Mouse (Mus musculus): Measurements from ENCODE around the gene Piezo1.

Gene Piezo1

DNA sequence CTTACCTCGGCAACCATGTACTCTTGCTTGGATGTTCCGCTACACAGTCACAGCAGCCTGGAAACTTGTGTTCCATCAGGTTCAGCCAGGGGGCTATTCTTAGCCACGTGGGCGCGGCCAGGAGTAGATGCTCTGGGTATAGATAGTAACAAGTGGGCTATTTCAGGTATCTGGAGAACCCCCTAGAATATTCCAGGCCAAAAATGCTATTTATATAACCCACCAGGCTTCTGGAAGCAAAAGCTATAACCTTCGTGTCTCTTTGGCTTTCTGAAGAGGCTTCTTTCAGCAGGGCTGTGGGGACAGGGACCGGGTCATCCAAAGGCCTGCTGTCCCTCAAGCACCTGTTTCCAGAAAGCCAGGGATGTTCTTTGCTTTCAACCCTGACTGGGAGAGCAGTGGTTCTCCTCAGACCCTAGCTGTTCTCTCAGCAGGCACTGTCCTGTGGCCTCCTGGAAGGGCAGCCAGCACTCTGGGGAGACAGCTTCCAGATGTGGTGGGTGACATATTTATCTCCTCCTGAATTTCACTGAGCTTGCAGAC, 99.9 kb downstream of the Piezo1 start:
- DNase-seq: no peak

DNA sequence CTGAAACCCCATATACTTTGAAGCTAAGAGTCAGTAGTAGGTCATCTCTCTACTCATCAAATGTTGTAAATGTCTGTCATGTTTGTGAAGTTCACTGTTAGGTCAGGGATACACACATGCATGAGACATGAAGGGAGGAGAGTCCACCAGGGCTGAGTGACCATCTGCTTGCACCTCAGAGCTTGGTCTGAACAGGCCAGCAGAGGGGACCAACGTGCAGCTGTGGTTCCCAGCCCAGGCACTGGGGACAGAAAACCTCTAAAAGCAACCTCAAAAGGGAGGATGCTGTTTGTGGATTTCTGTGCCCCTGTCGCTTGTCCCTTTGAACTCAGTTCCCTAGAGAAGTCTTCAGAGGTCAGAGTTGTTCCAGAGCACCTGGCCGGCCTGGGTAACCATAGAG, 105.9 kb downstream of the Piezo1 start:
- no peak for DNase-seq

DNA sequence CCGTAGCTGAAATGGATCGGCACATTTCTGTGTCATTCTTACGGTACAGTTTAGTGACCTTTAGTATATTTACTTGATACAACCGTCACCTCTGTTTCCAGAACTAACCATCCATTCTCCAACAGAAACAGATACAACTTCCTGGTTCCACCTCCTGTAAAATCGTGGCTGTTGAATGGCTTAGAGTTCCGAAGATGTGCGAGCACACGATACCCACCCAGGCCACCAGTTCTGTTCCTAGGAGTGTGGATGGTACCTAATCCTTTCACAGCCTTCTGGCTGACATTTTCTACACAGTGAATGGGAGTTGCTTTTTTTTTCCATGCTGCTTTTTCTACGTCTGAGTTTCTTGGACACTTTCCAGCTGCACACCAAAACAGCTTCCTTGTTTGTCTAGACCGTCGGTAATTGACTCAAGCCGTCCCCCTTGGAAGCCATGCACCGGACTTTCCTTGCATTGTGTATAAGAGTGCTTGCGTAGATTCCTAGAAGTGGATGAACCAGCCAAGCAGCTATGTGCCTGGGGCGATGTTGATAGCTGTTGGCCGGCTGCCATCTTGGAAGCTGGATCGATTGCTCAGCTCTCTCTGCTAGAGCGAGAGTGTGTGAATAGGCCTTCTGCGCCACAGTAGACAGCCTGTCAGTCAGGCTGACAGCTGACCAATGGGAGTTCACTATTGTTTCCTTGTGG, 106.9 kb downstream of the Piezo1 start:
- peak; percentile 66 to 71 for DNase-seq

DNA sequence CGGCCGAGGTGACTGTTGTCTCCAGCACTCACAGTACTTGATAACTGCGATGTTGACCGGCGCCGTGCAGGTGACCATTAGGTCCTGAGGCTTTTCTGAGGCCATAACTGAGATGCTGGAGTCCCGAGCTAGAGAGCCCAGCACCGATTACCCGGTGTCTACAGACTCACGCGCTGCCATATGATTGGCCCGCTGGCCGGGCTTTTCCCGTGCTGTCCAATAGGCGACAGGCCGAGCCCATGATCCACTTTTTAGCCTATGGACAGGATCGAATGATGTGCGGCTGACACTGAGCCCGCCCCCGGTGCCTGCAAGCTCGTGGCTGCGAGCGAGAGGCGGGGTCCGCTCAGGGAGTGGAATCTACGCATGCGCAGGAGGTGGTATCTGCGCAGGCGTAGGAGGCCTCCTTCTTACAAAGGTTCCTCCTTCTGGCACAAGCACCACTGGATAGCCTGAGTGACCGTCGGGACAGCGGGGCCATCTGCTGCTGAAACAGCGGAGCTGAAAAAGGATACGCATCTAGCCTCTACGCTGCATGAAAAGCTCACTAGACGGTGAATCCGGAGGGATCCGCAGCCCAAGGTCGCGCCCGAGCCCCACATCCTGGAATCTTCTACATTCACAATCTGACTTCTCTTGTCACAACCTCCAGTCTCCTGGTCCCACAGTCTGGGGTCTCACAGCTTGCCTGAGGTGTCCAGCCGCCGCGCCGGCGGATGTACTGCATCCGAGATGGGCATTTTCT, 107.7 kb downstream of the Piezo1 start, which contains the start of gene Mvd:
Mvd (minus strand) TSS at position 161 of the 745 bp plus-strand sequence.
- DNase-seq: peak; percentile 98 to 100

DNA sequence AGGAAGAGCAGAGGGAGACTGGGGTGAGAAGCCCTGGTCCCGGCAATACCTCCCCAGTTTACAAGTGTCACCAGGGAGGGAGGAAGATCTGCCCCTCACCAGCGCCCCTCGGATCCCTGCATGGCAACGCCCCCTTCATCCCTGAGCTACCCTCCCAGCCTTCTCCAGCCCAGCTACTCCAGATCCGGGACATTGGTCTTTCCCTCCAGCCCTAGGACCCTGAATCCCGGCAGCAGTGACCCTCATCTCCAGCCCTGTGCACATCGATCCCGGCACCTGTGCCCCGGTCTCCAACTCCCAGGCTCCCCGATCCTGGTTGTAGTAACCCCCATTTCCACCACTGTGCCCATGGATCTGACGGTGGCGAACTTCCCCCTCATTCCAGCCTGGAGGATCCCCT, 108.3 kb downstream of the Piezo1 start:
- DNase-seq: peak in 1 of 2 experiments; percentile 20

DNA sequence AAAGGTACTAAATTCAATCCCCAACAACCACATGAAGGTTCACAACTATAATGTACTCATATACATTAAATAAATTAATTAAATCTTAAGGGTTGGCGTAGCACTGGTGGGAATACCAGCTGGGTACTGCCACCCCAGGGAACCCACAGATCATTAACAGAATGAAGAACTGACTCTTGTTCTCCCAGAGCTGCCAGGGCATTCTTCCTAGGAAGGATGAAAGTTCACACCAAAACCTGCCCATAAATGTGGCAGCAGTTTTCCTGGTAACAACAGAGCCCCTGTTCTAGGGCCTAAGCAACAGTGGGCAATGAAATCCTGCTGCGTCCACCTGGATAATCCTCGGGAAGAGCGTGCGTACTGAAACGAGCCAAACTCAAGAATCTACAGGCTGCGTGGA, 108.8 kb downstream of the Piezo1 start:
- DNase-seq: no peak

DNA sequence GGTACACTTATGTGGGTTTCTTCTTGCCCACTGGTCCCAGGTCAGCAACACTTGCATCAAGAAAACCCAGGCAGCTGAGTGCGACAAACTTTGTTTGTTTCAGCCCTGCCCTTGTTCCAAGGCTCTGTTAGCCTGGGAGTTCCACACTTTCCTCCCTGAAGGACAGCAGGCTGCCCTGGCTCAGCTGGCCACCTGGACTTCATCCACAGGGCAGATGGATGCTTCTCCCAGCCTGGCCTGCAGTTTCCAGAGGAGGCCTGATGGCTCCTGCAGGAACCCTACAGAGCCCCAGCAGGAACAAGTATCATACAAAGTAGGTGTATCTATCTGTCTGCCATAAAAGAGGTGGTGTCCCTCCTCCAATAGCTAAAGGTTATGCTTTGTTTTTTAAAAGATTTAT, 109.8 kb downstream of the Piezo1 start:
- DNase-seq: no peak

DNA sequence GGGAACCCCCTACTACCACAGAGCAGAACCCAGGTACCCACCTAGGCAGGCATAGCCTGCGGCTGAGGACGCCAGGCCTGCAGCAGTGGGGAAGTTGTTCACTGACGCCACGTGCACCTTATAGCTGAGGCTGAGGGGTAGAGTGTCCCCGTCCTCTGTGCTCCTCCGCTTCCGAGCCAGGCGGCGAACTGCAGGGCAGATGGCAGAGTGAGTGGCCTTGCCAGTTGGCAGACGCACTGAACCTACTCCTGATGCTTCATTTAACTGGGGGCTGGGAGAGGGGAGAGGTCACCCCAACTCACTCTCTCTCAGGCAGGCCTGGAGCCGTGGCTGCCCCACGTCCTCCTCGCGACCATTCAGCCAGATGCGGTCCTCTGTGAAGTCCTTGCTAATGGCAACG, 111.8 kb downstream of the Piezo1 start:
- DNase-seq: peak; percentile 68 to 74

DNA sequence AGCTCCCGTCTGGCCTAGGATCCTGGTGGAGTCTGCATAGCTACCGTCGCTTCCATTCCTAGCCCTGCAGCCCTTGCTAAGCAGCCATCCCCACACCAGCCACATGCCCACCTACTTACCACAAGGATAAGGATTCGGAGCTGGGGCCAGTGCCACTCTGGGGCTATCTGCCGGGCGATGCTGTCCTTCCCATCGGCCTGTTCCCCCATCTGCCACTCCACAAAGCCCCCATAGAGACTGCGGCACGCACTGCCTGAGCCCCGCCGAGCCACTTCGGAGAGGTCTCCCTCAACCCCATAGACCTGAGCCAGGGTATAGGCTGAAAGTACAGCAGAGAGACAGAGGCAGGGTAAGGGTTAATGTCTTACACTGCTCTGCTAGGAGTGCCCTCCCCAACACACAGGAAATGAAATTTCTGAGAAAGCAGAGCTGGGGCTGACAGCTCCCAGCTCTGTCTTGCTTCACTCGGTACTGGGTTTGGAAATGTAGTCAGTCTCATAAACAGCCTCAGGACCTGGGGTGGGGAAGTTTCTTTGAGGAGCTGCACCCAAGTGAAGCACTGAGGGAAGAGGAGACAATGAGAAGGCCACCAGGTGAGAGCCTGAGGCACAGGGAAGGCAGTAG, 113.3 kb downstream of the Piezo1 start:
- DNase-seq: no peak

DNA sequence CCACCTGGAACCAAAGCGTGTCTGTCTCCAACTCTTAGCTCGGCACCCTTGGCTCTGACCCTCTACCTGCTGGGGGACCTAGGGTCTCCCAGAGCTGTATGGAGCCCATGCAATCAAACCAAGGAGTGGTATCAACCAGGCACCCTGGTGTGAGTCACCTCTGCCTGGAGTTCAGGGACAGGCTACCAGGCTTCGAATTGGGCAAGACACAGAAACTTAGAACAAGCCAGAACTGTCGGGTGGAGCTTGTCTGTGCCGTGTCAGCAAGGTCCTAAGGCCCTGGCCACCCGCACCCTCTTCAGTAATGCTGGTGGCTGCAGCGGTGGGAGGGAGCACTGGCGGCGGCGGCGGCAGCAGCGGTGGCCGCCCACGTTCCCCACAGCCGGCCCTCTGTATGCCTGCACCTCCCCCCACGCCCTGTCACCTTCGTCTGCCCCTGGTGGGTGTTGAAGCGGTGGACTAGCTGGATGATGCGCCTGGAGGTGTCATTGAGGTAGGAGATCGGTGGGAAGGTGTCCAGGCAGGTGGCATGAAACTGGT, 114.5 kb downstream of the Piezo1 start:
- no peak for DNase-seq

DNA sequence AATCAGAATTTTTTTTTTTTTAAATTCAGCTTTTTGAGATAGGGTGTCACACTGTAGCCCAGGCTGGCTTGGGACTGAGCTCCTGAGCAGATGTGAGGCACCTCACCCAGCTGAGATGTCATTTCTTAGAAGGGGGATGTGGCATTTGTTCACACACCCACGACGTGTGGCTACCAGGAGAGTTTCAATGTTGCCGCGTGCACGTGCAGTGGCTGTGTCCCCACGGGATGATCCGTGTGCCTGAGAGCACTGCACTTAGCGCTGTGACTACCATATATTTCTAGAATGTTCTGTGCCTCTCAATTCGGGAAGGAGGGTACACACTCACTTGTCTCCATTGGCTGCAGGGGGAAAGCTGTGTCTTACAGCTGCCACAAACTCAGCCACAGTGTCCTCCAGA, 115.0 kb downstream of the Piezo1 start:
- DNase-seq: no peak

DNA sequence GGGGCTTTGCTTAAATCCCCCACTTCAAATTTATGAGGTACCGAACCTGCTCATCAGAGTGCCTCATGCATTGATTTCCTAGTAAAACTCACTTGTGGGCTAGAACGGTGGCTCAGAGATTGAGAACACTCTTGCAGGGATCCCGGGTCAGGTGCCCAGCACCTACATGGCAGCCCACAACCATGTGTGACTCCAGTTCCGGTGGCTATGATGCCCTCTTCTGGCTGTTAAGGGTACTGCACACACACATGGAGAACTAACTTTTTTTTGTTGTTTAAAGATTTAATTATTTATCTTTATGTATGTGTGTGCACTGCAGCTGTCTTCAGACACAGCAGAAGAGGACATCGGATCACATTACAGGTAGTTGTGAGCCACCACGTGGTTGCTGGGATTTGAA, 115.8 kb downstream of the Piezo1 start:
- no peak for DNase-seq

DNA sequence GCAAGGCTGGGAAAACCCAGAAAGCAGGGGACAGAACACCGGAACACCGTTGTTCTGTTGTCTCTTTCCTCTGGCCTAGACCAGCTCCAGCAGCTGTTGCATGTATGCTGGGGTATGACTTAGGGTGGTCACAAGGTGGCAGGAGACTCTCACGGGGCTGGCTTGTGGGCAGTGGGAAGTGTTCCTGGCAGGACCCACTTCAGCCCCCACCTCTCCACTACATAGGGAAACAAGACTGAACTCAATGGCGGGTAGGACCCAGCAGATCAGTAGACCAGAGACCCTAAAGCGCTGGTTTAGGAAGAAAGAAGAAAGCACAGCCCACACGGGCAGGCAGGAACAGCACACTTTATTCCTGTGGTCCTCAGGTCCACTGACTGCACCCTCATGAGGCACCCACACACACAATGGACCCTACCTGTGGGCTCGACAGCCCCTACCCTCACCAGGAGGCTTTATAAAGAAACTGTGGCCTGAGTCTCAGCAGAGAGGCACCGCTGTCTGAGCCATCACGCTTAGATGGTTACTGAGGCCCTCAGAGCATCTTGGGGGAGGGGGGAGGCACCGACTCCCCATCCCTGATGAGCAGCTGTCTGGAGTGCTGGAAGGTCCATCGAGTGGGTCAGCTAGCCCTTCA, 117.7 kb downstream of the Piezo1 start:
- DNase-seq: no peak

DNA sequence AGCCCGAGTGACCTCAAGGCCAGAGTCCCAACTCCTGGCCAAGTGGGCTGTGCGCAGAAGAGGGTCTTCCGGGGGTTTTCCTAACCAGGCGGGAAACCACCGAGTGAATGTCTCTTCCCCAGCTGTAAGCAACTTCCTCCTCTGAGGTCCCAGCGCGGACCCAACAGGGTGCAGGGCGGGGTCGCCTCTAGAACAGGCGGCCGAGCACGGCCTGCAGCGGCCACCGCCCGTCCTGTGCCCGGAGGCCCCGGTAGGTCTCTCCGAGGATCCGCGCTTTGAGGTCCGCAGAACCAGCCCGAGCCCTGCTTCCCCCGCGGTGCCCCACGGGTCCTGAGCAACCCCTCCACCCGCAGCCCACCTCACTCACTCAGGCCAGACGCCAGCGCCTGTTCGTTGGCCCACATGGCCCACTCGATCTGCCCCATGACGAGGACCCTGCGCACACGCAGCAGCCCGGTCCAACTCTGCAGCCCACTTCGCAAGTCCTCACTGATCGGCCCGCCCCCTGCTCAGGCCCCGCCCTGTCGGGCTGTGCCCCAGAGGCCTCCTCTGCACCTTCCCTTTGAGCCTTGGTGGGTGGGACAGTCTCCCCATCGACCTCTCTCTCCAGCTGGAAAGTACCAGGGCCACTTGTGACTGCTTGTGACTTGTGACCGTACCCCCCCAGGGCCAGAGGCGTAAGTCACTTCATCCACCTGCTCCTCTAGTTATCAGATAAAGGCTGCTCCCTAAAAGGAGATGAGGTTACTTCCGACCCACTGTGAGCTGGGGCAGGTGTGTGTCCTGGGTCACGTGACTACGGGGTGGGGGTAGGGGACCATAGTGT, 118.5 kb downstream of the Piezo1 start, which contains the start of gene Cyba:
Cyba (minus strand) TSS at position 488 of the 826 bp plus-strand sequence.
- no peak for DNase-seq
